Mouse (Mus musculus) heart, adult 10 weeks (tissue): ENCODE measurements around the gene Gm17631. TPM values are rescaled to one million over a fixed set of nuclear protein-coding genes. Genes with fewer than 3 reads are reported as not detected.

ENCODE experiments used
- polyA plus RNA-seq: library from polyadenylated mRNA; stranded (reverse); fragments of 350-450 nt; fragmentation: Illumina TruSeq; extraction: RNeasy Lipid Tissue Mini Kit (QIAGEN cat#74804); gene quantifications from one replicate; pipeline ENCODE4 v1.2.3, GENCODE M21; 2014; ENCODE audit warnings: low read depth, low replicate concordance

Gm17631 gene
- not detected for polyA plus RNA-seq

DNA sequence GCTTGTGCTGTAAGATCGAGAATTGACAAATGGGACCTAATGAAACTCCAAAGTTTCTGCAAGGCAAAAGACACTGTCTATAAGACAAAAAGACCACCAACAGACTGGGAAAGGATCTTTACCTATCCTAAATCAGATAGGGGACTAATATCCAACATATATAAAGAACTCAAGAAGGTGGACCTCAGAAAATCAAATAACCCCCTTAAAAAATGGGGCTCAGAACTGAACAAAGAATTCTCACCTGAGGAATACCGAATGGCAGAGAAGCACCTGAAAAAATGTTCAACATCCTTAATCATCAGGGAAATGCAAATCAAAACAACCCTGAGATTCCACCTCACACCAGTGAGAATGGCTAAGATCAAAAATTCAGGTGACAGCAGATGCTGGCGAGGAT, at the start of gene Gm17631:
Gene Gm17631 (plus strand): TSS at position 301 of the 400 bp plus-strand sequence.

DNA sequence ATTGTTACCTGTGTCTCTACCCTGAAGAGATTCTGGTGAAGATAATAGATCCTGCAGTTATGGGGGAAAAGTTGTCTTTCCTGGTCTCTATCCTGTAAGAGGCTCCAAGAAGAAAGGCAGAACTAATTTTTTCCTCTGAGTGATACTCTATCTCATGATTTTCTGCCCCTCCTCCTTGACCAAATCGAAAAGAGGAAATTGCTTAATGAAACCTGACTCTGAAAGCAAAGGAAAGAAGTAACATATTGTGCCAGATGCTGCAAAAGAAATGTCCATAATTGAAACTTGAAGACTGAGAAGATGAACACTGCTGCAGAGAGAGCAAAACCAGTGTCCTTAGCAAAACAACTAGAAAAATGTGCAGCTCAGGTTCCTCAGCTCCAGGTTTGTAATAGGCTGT, 14.1 kb downstream of the Gm17631 start, which contains the start of gene Klra17:
Gene Klra17 (minus strand): TSS at position 124 of the 400 bp plus-strand sequence.

Other genes starting within 250 kb of the Gm17631 start
- not detected for gene Klrk1, start 238.8 kb upstream of the Gm17631 start, polyA plus RNA-seq
- not detected for gene Klrc3, start 219.3 kb upstream of the Gm17631 start, polyA plus RNA-seq
- not detected for gene Klrc2, start 202.0 kb upstream of the Gm17631 start, polyA plus RNA-seq
- not detected for gene Klrc1, start 183.7 kb upstream of the Gm17631 start, polyA plus RNA-seq
- gene Klri1, start 145.5 kb upstream of the Gm17631 start, polyA plus RNA-seq = not detected
- not detected for gene Klri2, start 122.2 kb upstream of the Gm17631 start, polyA plus RNA-seq
- not detected for gene Gm156, start 78.4 kb upstream of the Gm17631 start, polyA plus RNA-seq
- gene Klra17, start 14.0 kb downstream of the Gm17631 start, polyA plus RNA-seq = not detected
- not detected for gene Klra5, start 55.0 kb downstream of the Gm17631 start, polyA plus RNA-seq
- gene Klra6, start 164.3 kb downstream of the Gm17631 start, polyA plus RNA-seq = not detected
- gene Klra4, start 204.6 kb downstream of the Gm17631 start, polyA plus RNA-seq = not detected